Mouse (Mus musculus) left cerebral cortex, adult 2 months (tissue): Measurements from ENCODE around the gene 1700123O20Rik. TPM values are rescaled to one million over a fixed set of nuclear protein-coding genes. Genes with fewer than 3 reads are reported as not detected.

Source experiments
- DNase-seq, 2 experiments: peaks; one replicate each; pipeline ENCODE4 v3.0.0; 2021 to 2022; ENCODE audit warnings: low spot score in 2 of 2, mixed read lengths in 1 of 2; ENCODE audit errors: extremely low spot score in 1 of 2
- H3K27ac ChIP-seq: fragments of 200-600 bp; 2 replicates; pipeline ENCODE4 v1.8.1; 2022
- H3K4me3 ChIP-seq: fragments of 200-600 bp; 2 replicates; pipeline ENCODE4 v1.8.1; 2022
- CTCF ChIP-seq: fragments of 200-600 bp; IDR thresholded peaks from 2 replicates; pipeline ENCODE4 v1.8.1; 2022; ENCODE audit warnings: antibody characterized with exemption, mild to moderate bottlenecking, moderate library complexity
- intact Hi-C: fragments of 180-260 bp; cut with DNase I; formaldehyde crosslinking; loops from one replicate; pipeline ENCODE4 v1.15.1; 2025
- total RNA-seq, 2 experiments: library from RNA; stranded (reverse); gene quantifications; 2 replicates each; pipeline ENCODE4 v1.2.3; 2021

1700123O20Rik gene
- total RNA-seq, 2 experiments from 2014 or later = 20.2 to 22.7 TPM

- Histone ChIP-seq H3K27ac (peak overlapping the region; percentile 97), H3K4me3 (peak overlapping the region; percentile 99)
- no peak for TF ChIP-seq CTCF
- no peak for DNase-seq
- intact Hi-C loops = no loop called here
These were observed 545 bp upstream of the 1700123O20Rik start for GRCm38 (mm10) chr14:54685471-54685870.

- H3K4me3 ChIP-seq = peak within 1 kb of the TSS; percentile 99
- intact Hi-C loops = loop anchor here (2.0 kb wide), 1 partner anchor 34 kb away; no protein-coding TSS in a partner anchor
- peak; percentile 100 for DNase-seq
- no peak for TF ChIP-seq CTCF
- peak within 1 kb of the TSS; percentile 97 for H3K27ac ChIP-seq
These were observed 617 bp downstream of the 1700123O20Rik start, which contains the start of gene Acin1 for GRCm38 (mm10) chr14:54686522-54687143. Acin1 (minus strand) TSS chr14:54686931.

- DNase-seq = no peak
- Histone ChIP-seq H3K4me3 (peak overlapping the region; percentile 56), H3K27ac (peak overlapping the region; percentile 79)
- intact Hi-C loops = loop anchor here (2.0 kb wide), 1 partner anchor 34 kb away; no protein-coding TSS in a partner anchor
- no peak for TF ChIP-seq CTCF
These were observed 1.2 kb downstream of the 1700123O20Rik start for GRCm38 (mm10) chr14:54687251-54687650.

GRCm38 (mm10) chr14:54695042-54695441 lies 9.0 kb downstream of the 1700123O20Rik start:
- Histone ChIP-seq H3K27ac (no peak overlapping the region), H3K4me3 (no peak overlapping the region)
- no peak for DNase-seq
- TF ChIP-seq CTCF = no peak
- intact Hi-C loops = no loop called here

- Histone ChIP-seq H3K27ac (no peak overlapping the region), H3K4me3 (no peak overlapping the region)
- no peak for DNase-seq
- TF ChIP-seq CTCF = no peak
- intact Hi-C loops = no loop called here
These were observed 10.7 kb downstream of the 1700123O20Rik start for GRCm38 (mm10) chr14:54696752-54697151.

- no peak for TF ChIP-seq CTCF
- H3K27ac ChIP-seq = no peak within 1 kb of the TSS
- DNase-seq = no peak
- H3K4me3 ChIP-seq = no peak within 1 kb of the TSS
- intact Hi-C loops = no loop called here
These were observed 12.7 kb downstream of the 1700123O20Rik start, which contains the start of gene Gm29776 for GRCm38 (mm10) chr14:54698733-54699132. Gm29776 (minus strand) TSS chr14:54698833.

- no peak for TF ChIP-seq CTCF
- DNase-seq = no peak
- Histone ChIP-seq H3K4me3 (no peak overlapping the region), H3K27ac (no peak overlapping the region)
- intact Hi-C loops = no loop called here
These were observed 13.6 kb downstream of the 1700123O20Rik start for GRCm38 (mm10) chr14:54699586-54699985.

GRCm38 (mm10) chr14:54701298-54701697 lies 15.3 kb downstream of the 1700123O20Rik start:
- peak; percentile 68 to 77 for DNase-seq
- intact Hi-C loops = loop anchor here (2.0 kb wide), 1 partner anchor 50 kb away; no protein-coding TSS in a partner anchor
- Histone ChIP-seq H3K4me3 (no peak overlapping the region), H3K27ac (no peak overlapping the region)
- TF ChIP-seq CTCF = peak; percentile 81

- Histone ChIP-seq H3K4me3 (no peak overlapping the region), H3K27ac (no peak overlapping the region)
- intact Hi-C loops = no loop called here
- no peak for DNase-seq
- TF ChIP-seq CTCF = no peak
These were observed 17.2 kb downstream of the 1700123O20Rik start for GRCm38 (mm10) chr14:54703207-54703606.

GRCm38 (mm10) chr14:54705844-54706243 lies 19.8 kb downstream of the 1700123O20Rik start:
- no peak for TF ChIP-seq CTCF
- Histone ChIP-seq H3K27ac (no peak overlapping the region), H3K4me3 (no peak overlapping the region)
- intact Hi-C loops = no loop called here
- no peak for DNase-seq

GRCm38 (mm10) chr14:54706589-54707320 lies 20.7 kb downstream of the 1700123O20Rik start:
- intact Hi-C loops = no loop called here
- DNase-seq = no peak
- no peak for TF ChIP-seq CTCF
- H3K27ac ChIP-seq = no peak overlapping the region
- H3K4me3 ChIP-seq = no peak overlapping the region

- Histone ChIP-seq H3K4me3 (no peak overlapping the region), H3K27ac (no peak overlapping the region)
- no peak for TF ChIP-seq CTCF
- no peak for DNase-seq
- intact Hi-C loops = no loop called here
These were observed 23.0 kb downstream of the 1700123O20Rik start for GRCm38 (mm10) chr14:54709054-54709453.
